Mouse (Mus musculus) CD4-positive, CD25-positive, alpha-beta regulatory T cell, adult 2 months (primary cell): ENCODE measurements around the gene Arntl.

ENCODE experiments used
- DNase-seq: peaks from one replicate; pipeline ENCODE4 v3.0.0-alpha.2; 2012; ENCODE audit warnings: low read depth, low spot score

Arntl gene

GRCm38 (mm10) chr7:113206644-113207470 lies at the start of gene Arntl:
Gene Arntl, plus strand, starts transcription at chr7:113207465.
- peak; percentile 98 for DNase-seq

- no peak for DNase-seq
Observed at GRCm38 (mm10) chr7:113161077-113161698, 46.1 kb upstream of the Arntl start.

GRCm38 (mm10) chr7:113164719-113165118 lies 42.5 kb upstream of the Arntl start:
- DNase-seq = no peak

DNA sequence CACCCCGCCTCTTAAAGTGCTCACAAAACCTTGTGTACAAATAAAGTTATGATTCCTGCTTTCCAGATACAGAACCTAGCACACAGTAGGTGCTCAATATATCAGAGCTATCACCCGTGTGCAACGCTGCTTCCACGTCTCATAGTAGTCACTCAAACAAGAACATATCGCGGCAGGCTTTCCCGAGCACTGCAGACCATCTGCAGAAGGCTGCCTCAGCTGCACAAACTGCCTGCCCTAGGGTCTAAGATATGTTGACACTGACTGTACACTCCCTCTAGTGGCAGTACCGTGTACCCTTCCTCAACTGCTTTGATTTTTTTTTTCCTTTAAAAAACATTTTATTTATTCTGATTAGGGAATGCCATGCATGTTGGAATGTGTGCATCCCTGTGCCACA lies 40.2 kb upstream of the Arntl start:
- DNase-seq = peak; percentile 57

DNA sequence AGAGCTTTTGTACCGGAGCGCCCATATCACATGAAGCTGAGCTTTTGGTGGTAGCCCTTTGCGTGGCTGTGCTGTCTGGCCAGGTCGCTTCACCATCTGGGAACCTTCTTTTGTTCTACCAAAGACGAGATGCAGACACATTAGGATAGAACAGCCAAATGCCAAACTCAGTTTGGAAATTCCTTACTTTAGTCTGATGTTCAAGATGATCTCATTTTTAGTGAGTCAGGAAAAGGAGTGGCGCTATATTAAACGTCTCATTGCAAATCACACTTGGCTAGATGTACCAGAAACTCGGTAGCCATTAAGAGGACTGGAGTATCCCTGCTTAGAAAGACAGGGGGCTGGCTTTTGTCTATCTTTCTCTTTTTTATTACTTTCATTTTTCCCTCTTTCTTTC lies 38.7 kb upstream of the Arntl start:
- no peak for DNase-seq

DNA sequence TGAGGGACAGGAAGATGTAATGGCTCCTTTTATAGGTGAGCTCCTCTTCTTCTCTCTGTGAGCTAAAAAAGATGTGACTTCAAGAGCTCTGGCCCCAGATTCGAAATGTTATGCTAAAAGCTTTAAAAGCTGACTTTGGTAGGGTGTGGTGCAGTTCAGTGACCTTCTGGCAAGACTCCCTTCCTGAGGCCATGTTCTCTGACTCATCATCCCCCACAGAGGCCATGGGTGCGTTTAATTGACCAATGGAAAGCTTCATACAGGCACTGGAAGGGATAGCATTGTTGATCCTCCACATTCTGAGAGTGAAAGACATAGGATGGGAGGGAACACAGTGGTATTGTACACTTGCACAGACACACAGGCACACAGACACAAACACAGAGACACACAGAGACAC lies 34.8 kb upstream of the Arntl start:
- DNase-seq = no peak

- DNase-seq = no peak
Observed at GRCm38 (mm10) chr7:113175481-113175880, 31.8 kb upstream of the Arntl start.

GRCm38 (mm10) chr7:113178073-113178472 lies 29.2 kb upstream of the Arntl start:
- no peak for DNase-seq

GRCm38 (mm10) chr7:113183787-113184186 lies 23.5 kb upstream of the Arntl start:
- peak; percentile 3 for DNase-seq

DNA sequence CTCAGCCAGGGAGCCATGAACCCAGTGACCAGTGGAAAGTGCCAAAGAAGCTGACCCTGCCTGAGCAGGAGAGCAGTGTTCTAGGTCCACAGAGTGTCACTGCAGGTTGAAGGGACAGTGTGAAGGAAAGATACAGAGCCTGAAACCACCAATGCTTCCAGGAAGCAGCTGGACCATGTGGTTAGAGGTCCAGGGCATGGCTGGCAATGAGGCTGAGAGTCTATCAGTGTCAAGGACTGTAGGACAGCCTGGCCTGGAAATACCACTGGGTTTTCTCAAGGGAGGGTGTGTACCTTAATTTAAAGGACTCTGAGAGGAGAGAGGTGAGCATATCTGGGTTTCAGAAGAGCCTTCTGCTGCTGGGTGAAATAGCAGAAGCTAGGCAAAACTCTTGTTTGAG lies 22.2 kb upstream of the Arntl start:
- DNase-seq = no peak

GRCm38 (mm10) chr7:113186041-113186800 lies 21.0 kb upstream of the Arntl start:
- no peak for DNase-seq

GRCm38 (mm10) chr7:113188091-113188490 lies 19.2 kb upstream of the Arntl start:
- no peak for DNase-seq

- no peak for DNase-seq
Observed at GRCm38 (mm10) chr7:113188566-113188965, 18.7 kb upstream of the Arntl start.

DNA sequence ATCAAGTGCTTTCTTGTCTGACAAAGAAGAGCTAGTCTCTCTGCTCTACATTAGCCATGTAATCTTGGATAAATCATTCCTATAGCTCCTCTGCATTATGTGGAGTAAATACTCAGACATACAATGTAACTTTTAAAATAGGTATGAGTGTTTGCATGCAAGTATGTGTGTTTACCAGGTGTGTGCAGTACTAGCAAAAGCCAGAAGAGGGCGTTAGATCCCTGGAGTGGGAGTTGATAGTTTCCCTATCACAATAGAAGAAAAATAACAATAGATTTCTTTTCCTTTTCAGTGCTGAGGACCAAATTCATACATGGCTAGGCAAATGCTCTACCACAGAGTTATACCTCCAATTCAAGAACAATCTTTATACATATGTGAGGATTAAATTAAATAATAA lies 15.5 kb upstream of the Arntl start:
- DNase-seq = peak; percentile 36

GRCm38 (mm10) chr7:113192714-113193365 lies 14.4 kb upstream of the Arntl start:
- DNase-seq = peak; percentile 30

GRCm38 (mm10) chr7:113193872-113194271 lies 13.4 kb upstream of the Arntl start:
- DNase-seq = no peak

DNA sequence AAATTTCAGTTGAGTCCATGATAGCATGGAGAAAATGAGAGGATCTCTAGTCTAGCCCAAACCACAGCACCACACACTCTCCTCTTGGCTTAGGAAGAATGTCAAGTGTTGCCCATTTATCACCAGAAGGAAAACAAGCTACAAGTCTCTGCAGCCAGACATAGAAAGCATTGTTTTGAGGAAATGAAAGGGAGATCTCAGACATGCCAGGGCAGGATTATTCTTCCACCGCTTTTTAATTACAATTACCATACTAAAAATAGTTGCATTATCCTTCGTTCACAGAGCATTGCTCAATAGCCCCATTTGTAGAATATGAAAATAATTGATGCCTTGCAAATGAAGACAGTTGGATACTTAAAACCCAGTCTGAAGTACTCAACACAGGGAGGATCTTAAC lies 12.0 kb upstream of the Arntl start:
- no peak for DNase-seq

DNA sequence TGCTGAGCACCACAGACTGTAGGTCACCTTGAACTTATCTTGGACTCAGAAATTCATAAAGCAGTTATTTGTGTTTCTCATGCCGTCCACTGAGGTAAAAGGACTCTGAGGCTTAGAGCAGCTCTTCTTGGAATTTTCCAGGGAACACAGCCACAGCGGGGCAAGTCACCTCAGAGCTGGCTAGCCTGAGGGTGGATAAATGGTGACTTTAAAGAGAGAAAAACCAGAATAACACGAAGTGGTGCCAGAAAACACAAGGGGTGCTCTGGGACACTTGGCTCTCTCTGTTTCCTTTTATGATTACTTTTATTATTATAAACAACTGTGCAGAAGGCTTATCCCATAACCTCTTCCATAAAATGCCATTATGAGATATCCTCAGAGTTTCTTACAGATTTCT lies 11.1 kb upstream of the Arntl start:
- no peak for DNase-seq

DNA sequence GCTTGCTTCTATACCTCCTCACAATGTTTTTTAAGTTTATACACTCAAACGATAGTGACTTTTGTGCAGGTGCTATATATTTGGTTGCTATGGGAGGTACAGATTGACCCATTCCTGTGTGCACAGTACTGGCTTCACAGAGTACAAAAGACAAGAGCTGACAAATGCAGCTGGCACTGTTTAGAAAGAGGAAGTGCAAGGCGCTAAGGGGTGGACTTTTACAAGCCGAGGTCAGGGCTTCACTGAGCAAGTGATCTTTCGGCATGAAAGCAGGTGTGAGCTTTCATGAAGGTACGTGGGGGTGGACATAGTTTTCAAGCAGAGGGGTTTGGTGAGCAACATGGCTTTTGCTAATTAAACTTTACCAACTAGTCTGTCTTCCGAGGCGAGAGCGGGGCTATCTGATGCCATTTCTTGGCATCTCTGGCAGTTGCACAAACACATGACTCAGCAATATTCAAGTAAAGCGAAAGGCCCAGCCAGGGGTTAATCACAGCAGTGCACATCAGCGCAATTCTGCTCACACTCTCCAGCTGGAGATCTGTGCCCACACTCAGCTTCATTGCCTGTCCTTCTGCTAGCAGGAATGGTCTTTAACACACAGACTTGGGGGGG lies 10.0 kb upstream of the Arntl start:
- peak; percentile 14 for DNase-seq

DNA sequence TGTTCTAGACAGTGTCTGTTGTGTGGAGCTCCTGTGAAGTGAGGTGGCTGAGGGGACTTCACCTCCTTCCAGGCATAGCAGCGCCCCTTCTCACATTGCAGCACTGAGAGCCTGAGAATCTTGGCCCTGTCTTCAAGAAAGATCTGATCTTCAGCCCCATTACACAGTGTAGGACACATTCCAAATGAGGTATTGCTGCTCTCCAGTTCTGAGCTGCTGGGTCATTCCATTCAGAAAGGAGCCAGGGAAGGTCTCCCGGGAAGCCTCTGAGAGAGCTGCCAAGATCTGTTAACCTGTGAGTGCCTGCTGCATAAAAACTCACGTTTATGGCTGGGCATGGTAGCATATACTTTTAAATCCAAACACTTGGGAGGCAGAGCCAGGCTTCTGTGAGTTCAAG lies 5.7 kb upstream of the Arntl start:
- no peak for DNase-seq
